Mouse (Mus musculus): ENCODE results near the gene Gdpd4.

Gdpd4 gene

DNA sequence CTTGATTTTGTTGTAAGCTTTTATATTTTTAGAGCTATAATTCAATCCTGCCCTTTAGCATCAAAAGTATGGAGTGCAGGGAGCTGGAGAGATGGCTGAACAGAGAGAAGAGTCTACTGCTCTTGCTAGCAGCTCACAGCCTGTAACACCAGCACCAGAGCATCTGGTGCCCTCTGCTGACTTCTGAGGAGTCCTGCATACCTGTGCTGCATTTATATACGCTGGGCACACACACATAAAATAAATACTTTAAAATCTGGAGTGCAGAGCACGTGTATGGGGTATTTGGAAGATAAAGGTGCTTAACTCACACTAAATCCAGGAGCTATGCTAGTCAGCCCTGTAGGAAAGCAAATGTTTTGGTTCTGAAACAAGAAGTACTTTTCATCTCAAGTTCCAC is 166.6 kb downstream of the Gdpd4 start:
- no peak for DNase-seq

DNA sequence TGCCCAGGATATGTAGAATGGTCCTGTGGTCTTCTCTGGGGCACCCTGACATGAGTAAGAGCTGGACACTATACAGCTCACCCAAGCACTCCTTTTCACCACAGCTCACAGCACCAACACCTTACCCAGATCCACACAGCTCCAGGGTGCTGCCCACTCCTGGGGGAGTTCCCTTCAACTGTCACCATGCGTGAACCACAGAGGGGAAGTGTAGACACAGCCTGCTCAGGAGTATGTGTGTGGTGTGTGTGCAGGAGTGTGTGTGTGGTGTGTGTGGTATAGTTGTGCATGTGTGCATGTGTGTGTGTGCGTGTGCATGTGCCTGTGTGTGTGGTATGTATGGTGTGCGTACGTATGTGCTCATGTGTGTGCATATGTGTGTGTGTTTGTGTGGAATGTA is 176.1 kb downstream of the Gdpd4 start:
- DNase-seq = no peak

DNA sequence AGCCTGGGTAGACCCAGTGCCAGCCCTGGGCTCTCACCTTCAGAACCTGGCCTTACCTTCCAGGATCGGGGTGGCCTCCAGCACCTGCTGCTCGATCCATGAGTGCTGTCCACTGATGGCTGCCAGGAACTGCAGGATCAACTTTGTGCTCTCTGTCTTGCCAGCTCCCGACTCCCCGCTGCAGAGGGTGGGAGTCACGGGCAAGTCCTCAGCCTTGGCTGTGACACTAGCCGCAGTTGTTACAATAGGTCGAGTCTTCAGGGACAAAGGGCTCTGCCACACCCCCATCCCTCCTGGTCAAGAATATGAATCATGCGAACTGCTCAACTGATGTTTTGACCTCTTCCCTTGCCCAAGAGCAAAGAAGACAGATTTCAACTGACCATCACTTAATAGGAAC is 177.8 kb downstream of the Gdpd4 start:
- no peak for DNase-seq
